ENCODE assay signal across 19 mouse cellular contexts in genomic region chr10:53326367-53326766, GRCm38 (mm10). TPM values are rescaled to one million over a fixed set of nuclear protein-coding genes. Genes with fewer than 3 reads are reported as not detected.
DNase-seq lines count a peak whose midpoint lies in the region; ATAC-seq lines count a peak whose summit lies in the region.
"Had no signal": no experiment of that assay in that cellular context is flagged by ENCODE, and none has a peak within 500 bp of the region (broad histone marks: within the 10 kb centered on the region; RNA-seq: fewer than 3 reads in every experiment).

No protein-coding gene starts in this region.

- no peak overlapping the region for H3K4me3 ChIP-seq in heart, embryonic 10.5 days
- no peak overlapping the region for H3K4me3 ChIP-seq in heart, embryonic 14.5 days (ENCODE audit: control insufficient read depth in 1 of 2, insufficient read depth in 1 of 2, low read depth in 1 of 2, low read length in 2 of 2)
- no peak overlapping the region for H3K4me3 ChIP-seq in heart, embryonic 16.5 days (ENCODE audit: low read length)
- no peak overlapping the region for H3K4me3 ChIP-seq in midbrain, embryonic 11.5 days (ENCODE audit: low read depth, low read length)
- H3K4me3 ChIP-seq: embryonic facial prominence, embryonic 13.5 days; forebrain, embryonic 12.5 days; intestine, embryonic 15.5 days had no signal

- ATAC-seq in heart, embryonic 14.5 days (ENCODE audit: insufficient number of reproducible peaks, insufficient read depth, low FRiP score, low read depth): no peak
- ATAC-seq in heart, embryonic 16.5 days (replicated peaks; ENCODE audit: extremely low read depth, insufficient read depth, low FRiP score): no peak
- ATAC-seq in midbrain, embryonic 11.5 days (ENCODE audit: low FRiP score): no peak
- ATAC-seq: forebrain, embryonic 16.5 days; hindbrain, postnatal 0 days; intestine, embryonic 15.5 days had no signal

- intact Hi-C loops in heart, postnatal 10 days (cut with DNase I): no loop called here

- DNase-seq in heart, embryonic 10.5 days (ENCODE audit: low spot score): no peak
- no peak for DNase-seq in heart, postnatal 10 days
- no peak for DNase-seq in heart, adult 9 months (ENCODE audit: low spot score in 2 of 2)
- DNase-seq in midbrain, embryonic 11.5 days (ENCODE audit: low spot score, missing footprints): no peak
- DNase-seq: adrenal gland, adult 2 months; adrenal gland, postnatal 25 days; cerebellum, adult 18-20 months; cerebellum, adult 9-11 months; cerebellum, postnatal 36 days; gastrocnemius, postnatal 25 days; kidney, adult 18-20 months had no signal

- no peaks in the 10 kb centered on the region for H3K27me3 ChIP-seq in heart, embryonic 10.5 days (ENCODE audit: insufficient read depth, poor library complexity, severe bottlenecking)
- no peaks in the 10 kb centered on the region for H3K27me3 ChIP-seq in heart, embryonic 14.5 days (ENCODE audit: control insufficient read depth, insufficient read depth, low read length)
- H3K27me3 ChIP-seq in heart, embryonic 16.5 days (ENCODE audit: control insufficient read depth, insufficient read depth, low read length): no peaks in the 10 kb centered on the region
- no peaks in the 10 kb centered on the region for H3K27me3 ChIP-seq in midbrain, embryonic 11.5 days (ENCODE audit: control insufficient read depth, insufficient read depth, low read length)
- H3K27me3 ChIP-seq: embryonic facial prominence, embryonic 13.5 days; forebrain, embryonic 12.5 days; intestine, embryonic 15.5 days had no signal

- H3K9ac ChIP-seq in heart, embryonic 14.5 days (ENCODE audit: low read length): peak overlapping the region; percentile 10; the same call in 1 of the 2 replicates
- no peak overlapping the region for H3K9ac ChIP-seq in heart, embryonic 16.5 days (ENCODE audit: low read length)
- no peak overlapping the region for H3K9ac ChIP-seq in midbrain, embryonic 11.5 days (ENCODE audit: low read length)
- H3K9ac ChIP-seq: embryonic facial prominence, embryonic 13.5 days; forebrain, embryonic 12.5 days; intestine, embryonic 15.5 days had no signal

- H3K4me1 ChIP-seq in heart, embryonic 10.5 days: peaks cover 36% of the 10 kb centered on the region
- H3K4me1 ChIP-seq in heart, embryonic 14.5 days (ENCODE audit: control insufficient read depth in 2 of 2, insufficient read depth in 2 of 2, low read length in 2 of 2): peaks cover 11 to 50% of the 10 kb centered on the region in 2 experiments
- peaks cover 18% of the 10 kb centered on the region for H3K4me1 ChIP-seq in heart, embryonic 16.5 days (ENCODE audit: control insufficient read depth, insufficient read depth, low read length)
- H3K4me1 ChIP-seq in midbrain, embryonic 11.5 days (ENCODE audit: control insufficient read depth, insufficient read depth, low read length): no peaks in the 10 kb centered on the region
- H3K4me1 ChIP-seq: forebrain, embryonic 12.5 days; intestine, embryonic 15.5 days had no signal

- H3K9me3 ChIP-seq in heart, embryonic 10.5 days: no peaks in the 10 kb centered on the region
- H3K9me3 ChIP-seq in heart, embryonic 14.5 days (ENCODE audit: control insufficient read depth, low read length): no peaks in the 10 kb centered on the region
- H3K9me3 ChIP-seq in heart, embryonic 16.5 days (replicated peaks; ENCODE audit: control insufficient read depth, low read length): no peaks in the 10 kb centered on the region
- no peaks in the 10 kb centered on the region for H3K9me3 ChIP-seq in midbrain, embryonic 11.5 days (ENCODE audit: control insufficient read depth, low read length)
- H3K9me3 ChIP-seq: embryonic facial prominence, embryonic 13.5 days; forebrain, embryonic 12.5 days; intestine, embryonic 15.5 days had no signal

- no peaks in the 10 kb centered on the region for H3K36me3 ChIP-seq in heart, embryonic 10.5 days
- H3K36me3 ChIP-seq in heart, embryonic 14.5 days (ENCODE audit: control insufficient read depth, insufficient read depth, low read length): no peaks in the 10 kb centered on the region
- H3K36me3 ChIP-seq in heart, embryonic 16.5 days (ENCODE audit: control insufficient read depth, insufficient read depth): no peaks in the 10 kb centered on the region
- H3K36me3 ChIP-seq in midbrain, embryonic 11.5 days (ENCODE audit: control insufficient read depth, insufficient read depth, low read length): no peaks in the 10 kb centered on the region
- H3K36me3 ChIP-seq: embryonic facial prominence, embryonic 13.5 days; forebrain, embryonic 12.5 days; intestine, embryonic 15.5 days had no signal

- H3K4me2 ChIP-seq in heart, embryonic 14.5 days (ENCODE audit: low read length): no peak overlapping the region
- no peak overlapping the region for H3K4me2 ChIP-seq in heart, embryonic 16.5 days (ENCODE audit: low read depth, low read length)
- no peak overlapping the region for H3K4me2 ChIP-seq in midbrain, embryonic 11.5 days
- H3K4me2 ChIP-seq: embryonic facial prominence, embryonic 13.5 days; forebrain, embryonic 12.5 days; intestine, embryonic 15.5 days had no signal

- H3K27ac ChIP-seq in heart, embryonic 10.5 days: peak overlapping the region; percentile 67; the same call in 1 of the 2 replicates
- peak overlapping the region; percentile 48 to 65; a peak in 3 of 4 replicates for H3K27ac ChIP-seq in heart, embryonic 14.5 days (replicated peaks in 1 of 2; ENCODE audit: control insufficient read depth in 1 of 2, insufficient read depth in 1 of 2, low read depth in 2 of 2, low read length in 2 of 2)
- H3K27ac ChIP-seq in heart, embryonic 16.5 days (ENCODE audit: low read length): peak overlapping the region; percentile 73
- H3K27ac ChIP-seq in midbrain, embryonic 11.5 days (ENCODE audit: low read depth, low read length): no peak overlapping the region
- H3K27ac ChIP-seq: embryonic facial prominence, embryonic 13.5 days; forebrain, embryonic 12.5 days; hindbrain, postnatal 0 days; intestine, embryonic 15.5 days had no signal

RNA-seq across cellular contexts. Expression of gene Pln, which starts 11.1 kb away (rescaled TPM):
- 179 and 472 TPM in 2 replicates for polyA plus RNA-seq in heart, embryonic 10.5 days (2016; fragmentation: Nextera tagmentation; extraction: Ambion mirVana)
- 1,000 to 10,000 TPM; 4,397 to 5,124 TPM for total RNA-seq in heart, postnatal 10 days (2021)
- polyA plus RNA-seq in heart, embryonic 14.5 days (2014; fragmentation: Nextera tagmentation; extraction: Ambion mirVana): 1,148 and 1,278 TPM in 2 replicates
- polyA plus RNA-seq in heart, embryonic 16.5 days (2015; fragmentation: Nextera tagmentation; extraction: Ambion mirVana): 1,143 and 1,291 TPM in 2 replicates
- 1.1 and 1.4 TPM in 2 replicates for polyA plus RNA-seq in midbrain, embryonic 11.5 days (2014; fragmentation: Nextera tagmentation; extraction: Ambion mirVana)
- total RNA-seq: ES-E14 had no signal

RNA-seq across cellular contexts. Expression of gene Cep85l, which starts 53.4 kb away (rescaled TPM):
- 3.1 and 4.4 TPM in 2 replicates for polyA plus RNA-seq in heart, embryonic 10.5 days (2016; fragmentation: Nextera tagmentation; extraction: Ambion mirVana)
- total RNA-seq in heart, postnatal 10 days (2021): 10 to 100 TPM; 18.8 to 20.9 TPM
- 7.1 and 9.5 TPM in 2 replicates for polyA plus RNA-seq in heart, embryonic 14.5 days (2014; fragmentation: Nextera tagmentation; extraction: Ambion mirVana)
- 4.7 and 5.1 TPM in 2 replicates for polyA plus RNA-seq in heart, embryonic 16.5 days (2015; fragmentation: Nextera tagmentation; extraction: Ambion mirVana)
- 3.8 and 4.4 TPM in 2 replicates for polyA plus RNA-seq in midbrain, embryonic 11.5 days (2014; fragmentation: Nextera tagmentation; extraction: Ambion mirVana)

Comparison
In these comparisons a context has a peak if more than half of its experiments do, and no peak if none do; other contexts are left out.
1. RNA of gene Pln, which starts 11.1 kb away (polyA plus RNA-seq): 1,143 to 1,291 TPM in heart, embryonic 16.5 days, 1,148 to 1,278 TPM in heart, embryonic 14.5 days and 179 to 472 TPM in heart, embryonic 10.5 days; 1.1 to 1.4 TPM in midbrain, embryonic 11.5 days; every median in the first group is over 10 times any median in the second.